Mouse (Mus musculus) intestine, postnatal 0 days (tissue): ENCODE data around the gene Myh10. TPM values are rescaled to one million over a fixed set of nuclear protein-coding genes. Genes with fewer than 3 reads are reported as not detected.

Experiments used
- ATAC-seq: fragments of 200-750 bp; cut with Nextera tagmentation; 2 replicates; pipeline ENCODE4 v1.8.0; 2017; ENCODE audit warnings: mild to moderate bottlenecking, moderate TSS enrichment, moderate library complexity
- H3K27ac ChIP-seq: fragments of 300-500 bp; sonication (generic); 2 replicates; pipeline ENCODE4 v1.5.1; 2014; ENCODE audit warnings: mild to moderate bottlenecking, low read depth, low read length, moderate library complexity
- H3K27me3 ChIP-seq: fragments of 300-500 bp; sonication (generic); replicated peaks from 2 replicates; pipeline ENCODE4 v1.6.1; 2014; ENCODE audit warnings: low read length, mixed read lengths; ENCODE audit not compliant: control insufficient read depth, insufficient read depth
- H3K36me3 ChIP-seq: fragments of 300-500 bp; sonication (generic); 2 replicates; pipeline ENCODE4 v1.6.1; 2014; ENCODE audit warnings: mild to moderate bottlenecking, moderate library complexity; ENCODE audit not compliant: control insufficient read depth, insufficient read depth
- H3K4me1 ChIP-seq: fragments of 300-500 bp; sonication (generic); replicated peaks from 2 replicates; pipeline ENCODE4 v1.6.1; 2014; ENCODE audit warnings: antibody characterized with exemption, low read length, mixed read lengths; ENCODE audit not compliant: control insufficient read depth, insufficient read depth
- H3K4me2 ChIP-seq: fragments of 300-500 bp; sonication (generic); replicated peaks from 2 replicates; pipeline ENCODE4 v1.6.1; 2014; ENCODE audit warnings: low read depth, mild to moderate bottlenecking, moderate library complexity
- H3K4me3 ChIP-seq: fragments of 300-500 bp; sonication (generic); 2 replicates; pipeline ENCODE4 v1.5.1; 2014; ENCODE audit warnings: low read depth, low read length
- H3K9ac ChIP-seq: fragments of 300-500 bp; sonication (generic); 2 replicates; pipeline ENCODE4 v1.6.1; 2014; ENCODE audit warnings: mild to moderate bottlenecking, low read depth, low read length
- H3K9me3 ChIP-seq: fragments of 300-500 bp; sonication (generic); 2 replicates; pipeline ENCODE4 v1.6.1; 2016; ENCODE audit warnings: mixed run types; ENCODE audit not compliant: control insufficient read depth
- CTCF ChIP-seq: sonication (generic); IDR thresholded peaks from 2 replicates; pipeline ENCODE4 v1.5.1; 2016; ENCODE audit warnings: low read depth, mild to moderate bottlenecking, control low read depth, antibody characterized with exemption, moderate library complexity
- WGBS: fragments of 180-500 bp; shearing (Covaris S2); extraction: QIAGEN DNeasy Blood & Tissue Kit; methylation state at CpG from one replicate; pipeline ENCODE4 v1.1.7; 2014; 5-methylcytosine and 5-hydroxymethylcytosine counted together
- polyA plus RNA-seq: library from polyadenylated mRNA; unstranded; fragments of >200 nt; fragmentation: Nextera tagmentation; extraction: Ambion mirVana; gene quantifications from 2 replicates; pipeline ENCODE4 v1.2.1, GENCODE M21; 2015

Myh10 gene
- polyA plus RNA-seq, 1 experiment from 2014 or later: 16.7 TPM

- Histone ChIP-seq H3K9me3 (no peaks in the 10 kb centered on the region), H3K4me2 (no peak overlapping the region), H3K4me1 (no peaks in the 10 kb centered on the region), H3K27ac (no peak overlapping the region), H3K36me3 (peaks cover 10% of the 10 kb centered on the region; the same call in 1 of the 2 replicates), H3K4me3 (no peak overlapping the region), H3K9ac (no peak overlapping the region), H3K27me3 (no peaks in the 10 kb centered on the region)
- TF ChIP-seq CTCF: no peak
- WGBS: 97% methylated on average over 1 of the region's 1 CpGs
- ATAC-seq: no peak
Observed at GRCm38 (mm10) chr11:68704258-68704657, 12.9 kb downstream of the Myh10 start.

GRCm38 (mm10) chr11:68704847-68705246 lies 13.5 kb downstream of the Myh10 start:
- Histone ChIP-seq H3K27me3 (no peaks in the 10 kb centered on the region), H3K4me1 (no peaks in the 10 kb centered on the region), H3K4me3 (no peak overlapping the region), H3K9me3 (no peaks in the 10 kb centered on the region), H3K9ac (no peak overlapping the region), H3K4me2 (no peak overlapping the region), H3K36me3 (peaks cover 7% of the 10 kb centered on the region; the same call in 1 of the 2 replicates), H3K27ac (no peak overlapping the region)
- 98% methylated on average over 2 of the region's 2 CpGs for WGBS
- no peak for ATAC-seq
- TF ChIP-seq CTCF: no peak

DNA sequence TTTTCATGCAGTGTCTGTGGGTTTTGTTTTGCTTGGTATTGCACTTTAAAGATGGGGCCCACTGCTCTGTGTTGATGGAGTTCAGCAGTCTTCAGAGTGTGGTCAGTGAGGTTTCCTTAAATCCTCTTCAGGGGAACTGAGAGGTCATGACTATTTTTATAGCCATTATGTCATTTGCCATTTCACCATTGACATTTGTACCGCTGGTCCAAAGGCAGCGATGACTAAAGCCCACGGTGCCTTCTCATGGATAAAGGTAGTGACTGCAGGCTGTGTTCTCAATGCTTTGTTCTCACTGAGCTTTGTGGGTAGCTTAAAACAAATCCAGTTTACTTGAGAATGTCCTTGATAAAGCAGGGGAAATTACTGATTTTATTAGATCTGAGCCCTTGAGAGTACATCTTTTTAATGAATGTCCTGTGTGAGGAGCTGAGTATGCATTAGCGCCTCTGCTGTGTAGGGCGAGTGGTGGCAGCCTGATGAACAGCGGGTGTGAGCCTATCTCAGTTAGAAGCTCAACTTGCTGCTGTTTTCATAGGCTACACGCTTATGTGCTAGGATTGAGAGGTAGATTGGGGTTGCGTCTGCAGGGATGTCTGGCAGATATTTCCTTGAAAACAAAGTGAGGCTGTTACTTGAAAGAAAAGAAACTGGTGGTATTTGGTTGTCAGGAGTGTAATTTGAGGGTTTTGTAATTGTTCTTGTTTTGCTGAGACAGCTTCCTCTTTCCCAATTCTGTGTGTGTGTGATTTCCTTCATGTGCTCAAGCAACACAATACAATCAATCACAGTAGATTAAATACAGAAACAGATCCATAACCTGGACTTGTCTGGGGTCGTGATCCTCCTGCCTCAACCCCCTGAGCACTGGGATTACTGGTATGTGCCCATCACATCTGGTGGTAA lies 15.4 kb downstream of the Myh10 start:
- H3K9me3 ChIP-seq: no peaks in the 10 kb centered on the region
- WGBS: 62% methylated on average over 9 of the region's 9 CpGs
- H3K9ac ChIP-seq: no peak overlapping the region
- TF ChIP-seq CTCF: no peak
- no peak for ATAC-seq
- H3K4me3 ChIP-seq: no peak overlapping the region
- no peaks in the 10 kb centered on the region for H3K36me3 ChIP-seq
- no peak overlapping the region for H3K27ac ChIP-seq
- no peaks in the 10 kb centered on the region for H3K4me1 ChIP-seq
- H3K4me2 ChIP-seq: no peak overlapping the region
- H3K27me3 ChIP-seq: no peaks in the 10 kb centered on the region

- Histone ChIP-seq H3K27me3 (no peaks in the 10 kb centered on the region), H3K4me1 (no peaks in the 10 kb centered on the region), H3K9me3 (no peaks in the 10 kb centered on the region), H3K9ac (no peak overlapping the region), H3K27ac (no peak overlapping the region), H3K36me3 (no peaks in the 10 kb centered on the region), H3K4me2 (no peak overlapping the region), H3K4me3 (no peak overlapping the region)
- ATAC-seq: no peak
- TF ChIP-seq CTCF: no peak
- 70% methylated on average over 5 of the region's 5 CpGs for WGBS
Observed at GRCm38 (mm10) chr11:68707881-68708582, 16.7 kb downstream of the Myh10 start.

GRCm38 (mm10) chr11:68716167-68716566 lies 24.8 kb downstream of the Myh10 start:
- Histone ChIP-seq H3K4me2 (no peak overlapping the region), H3K36me3 (peaks cover 3% of the 10 kb centered on the region; the same call in 1 of the 2 replicates), H3K4me1 (no peaks in the 10 kb centered on the region), H3K9me3 (no peaks in the 10 kb centered on the region), H3K27ac (no peak overlapping the region), H3K9ac (no peak overlapping the region), H3K4me3 (no peak overlapping the region), H3K27me3 (no peaks in the 10 kb centered on the region)
- no peak for TF ChIP-seq CTCF
- 88% methylated on average over 4 of the region's 4 CpGs for WGBS
- ATAC-seq: no peak

DNA sequence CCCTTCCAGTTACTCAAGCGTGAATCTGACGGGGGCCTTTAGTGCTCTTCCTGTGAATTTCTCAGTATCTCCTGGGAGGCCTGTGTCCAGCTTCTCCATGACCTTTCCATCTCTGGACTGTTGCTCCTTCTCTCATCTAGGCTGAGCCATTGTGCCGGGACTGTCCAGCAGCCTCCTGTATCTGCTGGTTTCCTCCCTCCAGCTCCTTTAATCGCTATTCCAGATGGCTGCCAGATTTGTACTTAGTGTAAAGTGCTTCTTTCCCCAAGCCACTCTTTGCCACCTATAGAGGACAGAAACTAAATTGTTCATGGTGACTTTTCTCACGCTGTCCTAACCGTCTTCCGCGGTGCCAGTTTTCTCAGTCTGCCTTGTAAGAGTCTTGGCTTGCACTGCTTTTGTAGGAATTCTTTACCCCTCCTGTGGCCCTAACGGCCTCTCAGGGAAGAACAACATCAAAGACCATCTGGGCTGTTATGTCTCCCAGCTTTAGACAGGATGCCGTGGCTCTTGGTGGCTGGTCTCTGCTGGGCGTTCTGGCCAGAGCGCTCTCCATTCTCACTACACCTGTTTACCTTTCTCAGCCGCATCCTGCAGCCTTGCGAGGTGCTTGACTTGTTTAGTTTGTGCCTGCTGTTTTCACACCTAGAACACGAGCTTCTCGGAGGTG lies 25.9 kb downstream of the Myh10 start:
- Histone ChIP-seq H3K9me3 (no peaks in the 10 kb centered on the region), H3K27me3 (no peaks in the 10 kb centered on the region), H3K9ac (no peak overlapping the region), H3K4me2 (no peak overlapping the region), H3K4me1 (no peaks in the 10 kb centered on the region), H3K36me3 (peaks cover 3% of the 10 kb centered on the region; the same call in 1 of the 2 replicates), H3K27ac (no peak overlapping the region), H3K4me3 (no peak overlapping the region)
- WGBS: 60% methylated on average over 16 of the region's 16 CpGs
- no peak for TF ChIP-seq CTCF
- ATAC-seq: no peak
